Mouse (Mus musculus): ENCODE data around the gene Lysmd1. TPM values are rescaled to one million over a fixed set of nuclear protein-coding genes. Genes with fewer than 3 reads are reported as not detected.
A peak's percentile ranks its signal among the peaks of the same experiment; 100 is the strongest.
"Not testable (repeated sequence)": the region's sequence is repeated elsewhere in the genome, so short reads cannot be mapped to it uniquely, and the experiment has no call there.

The Lysmd1 gene
- 14.4 and 15.2 TPM in 2 replicates for polyA plus RNA-seq (2015; fragmentation: Nextera tagmentation; extraction: Ambion mirVana)

DNA sequence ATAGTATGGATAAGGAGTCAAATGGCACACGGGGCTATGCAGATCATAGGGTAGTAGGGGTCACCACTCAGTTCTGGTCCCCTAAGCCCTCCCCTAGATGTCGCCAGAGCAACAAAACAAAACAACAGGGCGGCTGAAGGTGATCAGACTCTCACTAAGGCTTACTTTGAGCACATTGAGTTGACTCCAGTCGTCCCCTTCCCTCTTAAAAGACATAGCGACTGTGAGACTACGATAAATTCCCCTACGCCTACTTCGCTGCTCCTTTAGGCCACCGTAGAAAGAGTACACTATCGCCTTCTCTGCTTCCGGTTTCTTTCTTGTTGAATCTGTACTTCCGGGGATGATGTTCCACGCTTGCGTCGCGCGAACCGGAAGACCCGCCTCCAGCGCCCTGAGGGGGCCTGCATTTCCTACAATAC, at the start of gene Lysmd1, which contains the start of gene Scnm1:
Lysmd1 (plus strand) TSS at position 409 of the 422 bp plus-strand sequence.
Scnm1 (minus strand) TSS at position 332 of the 422 bp plus-strand sequence.
- DNase-seq (ENCODE audit: low spot score) (peak; percentile 99), ATAC-seq (replicated peaks; ENCODE audit: low FRiP score, low read depth) (peak; percentile 88)
- Histone ChIP-seq H3K27me3 (ENCODE audit: insufficient read depth, low read length) (no peaks in the 10 kb centered on the region), H3K4me2 (ENCODE audit: low read length) (peak within 1 kb of the TSS; percentile 67), H3K9me3 (replicated peaks; ENCODE audit: low read length) (no peaks in the 10 kb centered on the region), H3K4me1 (replicated peaks; ENCODE audit: insufficient read depth, low read length) (peaks cover 12% of the 10 kb centered on the region), H3K27ac (peak within 1 kb of the TSS; percentile 72), H3K4me3 (replicated peaks; ENCODE audit: low read depth, low read length) (peak within 1 kb of the TSS; percentile 46), H3K36me3 (ENCODE audit: insufficient read depth, low read length) (0 out of 2 replicates have a peak, but pooled peaks cover 4% of the 10 kb centered on the region), H3K9ac (ENCODE audit: low read depth, low read length) (peak within 1 kb of the TSS; percentile 63)
- peak; percentile 16; the same call in 1 of the 2 replicates for TF ChIP-seq CTCF (IDR thresholded peaks at IDR 0.05; ENCODE audit: low read depth)
- under 1% methylated on average over 20 of the region's 20 CpGs for WGBS

DNA sequence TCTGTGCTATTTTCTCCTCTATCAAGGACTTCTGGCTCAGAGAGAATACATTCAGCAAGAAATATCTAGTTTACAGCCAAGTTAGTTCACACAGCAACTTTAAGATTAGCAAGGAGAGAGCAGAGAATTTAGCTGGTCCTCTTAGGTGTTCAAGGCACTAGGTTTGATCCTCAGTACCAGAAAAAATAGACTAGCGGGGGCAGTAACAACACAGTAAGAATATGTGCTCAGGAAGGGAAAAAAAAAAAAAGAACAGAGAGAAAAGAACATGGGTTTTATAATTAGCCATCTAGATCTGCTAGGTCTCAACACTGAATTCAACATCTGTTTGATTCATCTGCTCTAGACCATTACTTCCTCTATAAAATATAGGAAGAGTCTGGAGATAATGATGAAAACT, 45.8 kb upstream of the Lysmd1 start:
- Histone ChIP-seq H3K4me3 (replicated peaks; ENCODE audit: low read depth, low read length) (no peak overlapping the region), H3K4me1 (replicated peaks; ENCODE audit: insufficient read depth, low read length) (no peaks in the 10 kb centered on the region), H3K27ac (no peak overlapping the region), H3K4me2 (ENCODE audit: low read length) (no peak overlapping the region), H3K9ac (ENCODE audit: low read depth, low read length) (no peak overlapping the region), H3K27me3 (ENCODE audit: insufficient read depth, low read length) (no peaks in the 10 kb centered on the region), H3K9me3 (replicated peaks; ENCODE audit: low read length) (no peaks in the 10 kb centered on the region), H3K36me3 (ENCODE audit: insufficient read depth, low read length) (no peaks in the 10 kb centered on the region)
- no peak for TF ChIP-seq CTCF (IDR thresholded peaks at IDR 0.05; ENCODE audit: low read depth)
- DNase-seq (ENCODE audit: low spot score) (no peak), ATAC-seq (replicated peaks; ENCODE audit: low FRiP score, low read depth) (no peak)
- 93% methylated on average over 1 of the region's 1 CpGs for WGBS

DNA sequence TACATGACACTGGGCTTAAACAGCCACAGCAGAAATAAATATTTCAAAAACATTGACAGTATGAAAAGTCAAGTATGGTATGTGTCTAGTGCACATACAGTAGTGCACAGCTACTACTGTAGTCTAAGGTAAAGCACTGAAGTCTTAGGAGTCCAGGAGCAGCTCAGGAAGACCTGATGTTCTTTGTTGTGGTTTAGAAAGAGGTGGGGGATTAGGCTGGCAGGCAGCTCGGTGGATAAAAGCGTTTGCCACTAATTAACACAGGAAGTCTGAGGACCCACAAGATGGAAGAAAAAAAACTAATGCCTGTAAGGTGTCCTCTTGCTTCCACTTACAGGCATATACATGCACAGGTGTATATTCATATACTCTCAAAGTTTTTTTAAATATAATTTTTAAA, 33.0 kb upstream of the Lysmd1 start:
- 20% methylated on average over 2 of the region's 2 CpGs for WGBS
- no peak for TF ChIP-seq CTCF (IDR thresholded peaks at IDR 0.05; ENCODE audit: low read depth)
- Histone ChIP-seq H3K4me3 (replicated peaks; ENCODE audit: low read depth, low read length) (no peak overlapping the region), H3K27ac (no peak overlapping the region), H3K9me3 (replicated peaks; ENCODE audit: low read length) (no peaks in the 10 kb centered on the region), H3K9ac (ENCODE audit: low read depth, low read length) (no peak overlapping the region), H3K4me1 (replicated peaks; ENCODE audit: insufficient read depth, low read length) (0 out of 2 replicates have a peak, but pooled peaks cover 5% of the 10 kb centered on the region), H3K27me3 (ENCODE audit: insufficient read depth, low read length) (no peaks in the 10 kb centered on the region), H3K36me3 (ENCODE audit: insufficient read depth, low read length) (peaks cover 6% of the 10 kb centered on the region; the same call in 1 of the 2 replicates), H3K4me2 (ENCODE audit: low read length) (no peak overlapping the region)
- no peak for DNase-seq (ENCODE audit: low spot score)
- no peak for ATAC-seq (replicated peaks; ENCODE audit: low FRiP score, low read depth)

- Histone ChIP-seq H3K4me3 (replicated peaks; ENCODE audit: low read depth, low read length) (peak overlapping the region; percentile 73), H3K4me1 (replicated peaks; ENCODE audit: insufficient read depth, low read length) (0 out of 2 replicates have a peak, but pooled peaks cover 5% of the 10 kb centered on the region), H3K9ac (ENCODE audit: low read depth, low read length) (peak overlapping the region; percentile 73; the same call in 1 of the 2 replicates), H3K27ac (no peak overlapping the region), H3K9me3 (replicated peaks; ENCODE audit: low read length) (no peaks in the 10 kb centered on the region), H3K27me3 (ENCODE audit: insufficient read depth, low read length) (no peaks in the 10 kb centered on the region), H3K4me2 (ENCODE audit: low read length) (peak overlapping the region; percentile 69), H3K36me3 (ENCODE audit: insufficient read depth, low read length) (no peaks in the 10 kb centered on the region)
- no peak for TF ChIP-seq CTCF (IDR thresholded peaks at IDR 0.05; ENCODE audit: low read depth)
- ATAC-seq (replicated peaks; ENCODE audit: low FRiP score, low read depth): no peak
- WGBS: 48% methylated on average over 4 of the region's 4 CpGs
- no peak for DNase-seq (ENCODE audit: low spot score)
These were observed 28.8 kb upstream of the Lysmd1 start for GRCm38 (mm10) chr3:95105121-95105520.

- Histone ChIP-seq H3K27me3 (ENCODE audit: insufficient read depth, low read length) (no peaks in the 10 kb centered on the region), H3K36me3 (ENCODE audit: insufficient read depth, low read length) (no peaks in the 10 kb centered on the region), H3K9me3 (replicated peaks; ENCODE audit: low read length) (no peaks in the 10 kb centered on the region), H3K4me2 (ENCODE audit: low read length) (peak overlapping the region; percentile 69), H3K9ac (ENCODE audit: low read depth, low read length) (peak overlapping the region; percentile 73), H3K4me3 (replicated peaks; ENCODE audit: low read depth, low read length) (peak overlapping the region; percentile 73), H3K4me1 (replicated peaks; ENCODE audit: insufficient read depth, low read length) (0 out of 2 replicates have a peak, but pooled peaks cover 5% of the 10 kb centered on the region), H3K27ac (peak overlapping the region; percentile 83)
- peak; percentile 54 for DNase-seq (ENCODE audit: low spot score)
- no peak for TF ChIP-seq CTCF (IDR thresholded peaks at IDR 0.05; ENCODE audit: low read depth)
- WGBS: under 1% methylated on average over 16 of the region's 16 CpGs
- no peak for ATAC-seq (replicated peaks; ENCODE audit: low FRiP score, low read depth)
These were observed 28.1 kb upstream of the Lysmd1 start for GRCm38 (mm10) chr3:95105586-95106337.

- Histone ChIP-seq H3K4me3 (replicated peaks; ENCODE audit: low read depth, low read length) (peak within 1 kb of the TSS; percentile 73), H3K4me2 (ENCODE audit: low read length) (peak within 1 kb of the TSS; percentile 69), H3K9ac (ENCODE audit: low read depth, low read length) (peak within 1 kb of the TSS; percentile 73), H3K4me1 (replicated peaks; ENCODE audit: insufficient read depth, low read length) (0 out of 2 replicates have a peak, but pooled peaks cover 5% of the 10 kb centered on the region), H3K9me3 (replicated peaks; ENCODE audit: low read length) (no peaks in the 10 kb centered on the region), H3K36me3 (ENCODE audit: insufficient read depth, low read length) (no peaks in the 10 kb centered on the region), H3K27me3 (ENCODE audit: insufficient read depth, low read length) (no peaks in the 10 kb centered on the region), H3K27ac (peak within 1 kb of the TSS; percentile 83)
- DNase-seq (ENCODE audit: low spot score): peak; percentile 100
- under 1% methylated on average over 51 of the region's 51 CpGs for WGBS
- no peak; the same call in 1 of the 2 replicates for TF ChIP-seq CTCF (IDR thresholded peaks at IDR 0.05; ENCODE audit: low read depth)
- ATAC-seq (replicated peaks; ENCODE audit: low FRiP score, low read depth): peak; percentile 92
These were observed 27.4 kb upstream of the Lysmd1 start, which contains the start of gene Pip5k1a for GRCm38 (mm10) chr3:95106338-95107117. TSS of gene Pip5k1a (minus strand) at chr3:95106930.

- H3K9ac ChIP-seq (ENCODE audit: low read depth, low read length); ATAC-seq (replicated peaks; ENCODE audit: low FRiP score, low read depth); H3K27ac ChIP-seq: not testable (repeated sequence)
These were observed 26.6 kb upstream of the Lysmd1 start for GRCm38 (mm10) chr3:95107308-95107707.

More at GRCm38 (mm10) chr3:95107308-95107707, 26.6 kb upstream of the Lysmd1 start:
- Histone ChIP-seq H3K4me3 (replicated peaks; ENCODE audit: low read depth, low read length) (peak overlapping the region; percentile 73), H3K4me2 (ENCODE audit: low read length) (peak overlapping the region; percentile 63)
- not testable (repeated sequence) for H3K27me3 ChIP-seq (ENCODE audit: insufficient read depth, low read length); DNase-seq (ENCODE audit: low spot score); H3K9me3 ChIP-seq (replicated peaks; ENCODE audit: low read length); H3K4me1 ChIP-seq (replicated peaks; ENCODE audit: insufficient read depth, low read length); H3K36me3 ChIP-seq (ENCODE audit: insufficient read depth, low read length)
